Mouse (Mus musculus): Measurements from ENCODE around the gene Eml1. TPM values are rescaled to one million over a fixed set of nuclear protein-coding genes. Genes with fewer than 3 reads are reported as not detected.

Eml1 gene
- total RNA-seq, 1 experiment from 2014 or later = 0.12 TPM

DNA sequence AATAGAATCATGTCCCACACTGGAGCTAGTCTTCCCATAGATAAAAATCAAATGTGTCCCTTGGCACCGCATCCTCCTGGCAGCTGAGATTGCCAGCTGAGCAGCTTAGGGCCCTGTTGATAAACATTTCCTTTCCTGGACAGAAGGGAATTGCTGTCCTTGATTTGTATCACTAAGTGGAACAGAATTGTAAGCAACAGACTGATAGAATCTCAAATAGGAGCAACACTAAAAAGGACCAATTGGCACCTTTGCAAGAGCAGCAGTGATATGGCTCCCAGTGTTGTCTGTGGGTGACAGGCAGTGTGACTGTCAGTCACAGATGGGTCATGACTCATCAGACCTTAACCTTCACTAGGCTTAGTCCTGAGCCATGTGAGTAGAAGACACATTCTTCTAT is 213.0 kb downstream of the Eml1 start:
- ATAC-seq (ENCODE audit: extremely low read depth, insufficient number of reproducible peaks, low FRiP score, poor library complexity, severe bottlenecking) = no peak

Other genes with a start within 250 kb of the Eml1 start
- 89.0 and 91.4 TPM in 2 replicates for gene Setd3, start 191.6 kb upstream of the Eml1 start, total RNA-seq (2017)
- 26.4 and 33.0 TPM in 2 replicates for gene Ccnk, start 191.4 kb upstream of the Eml1 start, total RNA-seq (2017)
- 0.12 and 0.23 TPM in 2 replicates for gene Ccdc85c, start 95.5 kb upstream of the Eml1 start, total RNA-seq (2017)
- not detected in 2 replicates for gene Hhipl1, start 64.7 kb upstream of the Eml1 start, total RNA-seq (2017)
- gene Cyp46a1, start 36.6 kb upstream of the Eml1 start, total RNA-seq (2017) = not detected in 2 replicates
- gene Evl, start 183.8 kb downstream of the Eml1 start, total RNA-seq (2017) = 294 and 338 TPM in 2 replicates